Mouse (Mus musculus) embryonic fibroblast, embryonic 13.5 days (primary cell): ENCODE measurements around the gene Khsrp.

Experiments used
- CTCF ChIP-seq: IDR thresholded peaks from 2 replicates; pipeline ENCODE4 v1.5.1; 2011; ENCODE audit warnings: mild to moderate bottlenecking, control low read depth, low read length, moderate library complexity, borderline replicate concordance; ENCODE audit not compliant: insufficient read depth
- POLR2A ChIP-seq: IDR thresholded peaks from 2 replicates; pipeline ENCODE4 v1.6.1; 2011; ENCODE audit warnings: low read depth, mild to moderate bottlenecking, control low read depth, low read length, moderate library complexity

DNA sequence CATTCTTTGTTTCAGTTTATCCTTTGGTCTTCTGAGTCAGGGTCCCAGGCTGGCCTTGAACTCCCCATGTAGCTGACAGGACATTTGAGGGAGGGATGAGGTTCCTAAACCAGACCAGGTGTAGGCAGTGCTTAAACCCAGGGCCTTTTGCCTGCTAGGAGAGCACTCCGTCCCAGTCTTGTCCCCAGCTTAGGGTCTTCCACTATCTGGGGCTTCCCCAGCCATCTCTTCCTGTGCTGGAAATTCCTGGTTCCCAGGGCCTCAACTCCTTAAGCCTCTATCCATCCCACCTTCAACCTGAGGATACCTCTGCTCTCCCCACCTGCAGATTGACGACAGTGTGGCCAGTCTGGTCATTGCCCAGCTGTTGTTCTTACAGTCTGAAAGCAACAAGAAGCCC lies 40.4 kb downstream of the Khsrp start:
- TF ChIP-seq CTCF (no peak), POLR2A (no peak)
